Mouse (Mus musculus) midbrain, embryonic 14.5 days (tissue): ENCODE results near the gene Adck2. TPM values are rescaled to one million over a fixed set of nuclear protein-coding genes. Genes with fewer than 3 reads are reported as not detected.
A peak's percentile ranks its signal among the peaks of the same experiment; 100 is the strongest.

Experiments used
- ATAC-seq: fragments of 200-750 bp; cut with Nextera tagmentation; 2 replicates; pipeline ENCODE4 v1.8.0; 2017; ENCODE audit warnings: moderate number of reproducible peaks, moderate library complexity; ENCODE audit not compliant: low FRiP score, low TSS enrichment
- DNase-seq: peaks from one replicate; pipeline ENCODE4 v3.0.0-alpha.2; 2015
- H3K27ac ChIP-seq: fragments of 300-500 bp; sonication (generic); replicated peaks from 2 replicates; pipeline ENCODE4 v1.5.1; 2014; ENCODE audit warnings: mild to moderate bottlenecking, low read depth, low read length, moderate library complexity
- H3K27me3 ChIP-seq: fragments of 300-500 bp; sonication (generic); 2 replicates; pipeline ENCODE4 v1.6.1; 2014; ENCODE audit warnings: low read length, control low read depth, mixed read lengths; ENCODE audit not compliant: control insufficient read depth, insufficient read depth
- H3K36me3 ChIP-seq: fragments of 300-500 bp; sonication (generic); 2 replicates; pipeline ENCODE4 v1.6.1; 2014; ENCODE audit warnings: low read length, control low read depth; ENCODE audit not compliant: control insufficient read depth, insufficient read depth
- H3K4me1 ChIP-seq: fragments of 300-500 bp; sonication (generic); 2 replicates; pipeline ENCODE4 v1.6.1; 2014; ENCODE audit warnings: mild to moderate bottlenecking, antibody characterized with exemption, low read length, control low read depth; ENCODE audit not compliant: control insufficient read depth, insufficient read depth
- H3K4me2 ChIP-seq: fragments of 300-500 bp; sonication (generic); 2 replicates; pipeline ENCODE4 v1.6.1; 2014; ENCODE audit warnings: mild to moderate bottlenecking, low read length, moderate library complexity
- H3K4me3 ChIP-seq: fragments of 300-500 bp; sonication (generic); replicated peaks from 2 replicates; pipeline ENCODE4 v1.5.1; 2014; ENCODE audit warnings: low read depth, low read length
- H3K9ac ChIP-seq: fragments of 300-500 bp; sonication (generic); replicated peaks from 2 replicates; pipeline ENCODE4 v1.6.1; 2014; ENCODE audit warnings: mild to moderate bottlenecking, low read length, moderate library complexity
- H3K9me3 ChIP-seq: fragments of 300-500 bp; sonication (generic); 2 replicates; pipeline ENCODE4 v1.6.1; 2016; ENCODE audit warnings: low read length, control low read depth, mixed read lengths; ENCODE audit not compliant: control insufficient read depth
- WGBS: fragments of 180-500 bp; shearing (Covaris S2); extraction: QIAGEN DNeasy Blood & Tissue Kit; methylation state at CpG from one replicate; pipeline ENCODE4 v1.1.7; 2014; 5-methylcytosine and 5-hydroxymethylcytosine counted together
- polyA plus RNA-seq: library from polyadenylated mRNA; unstranded; fragments of >200 nt; fragmentation: Nextera tagmentation; extraction: Ambion mirVana; gene quantifications from 2 replicates; pipeline ENCODE4 v1.2.1, GENCODE M21; 2014

Gene Adck2
- polyA plus RNA-seq, 1 experiment from 2014 or later, result 48.7 TPM

GRCm38 (mm10) chr6:39600851-39601250 is 27.2 kb downstream of the Adck2 start:
- no peak for DNase-seq
- no peak for ATAC-seq
- H3K36me3 ChIP-seq, result peaks cover 54% of the 10 kb centered on the region
- no peak overlapping the region for H3K27ac ChIP-seq
- no peak overlapping the region for H3K9ac ChIP-seq
- no peaks in the 10 kb centered on the region for H3K9me3 ChIP-seq
- 95% methylated on average over 3 of the region's 3 CpGs for WGBS
- H3K4me2 ChIP-seq, result no peak overlapping the region
- no peak overlapping the region for H3K4me3 ChIP-seq
- no peaks in the 10 kb centered on the region for H3K4me1 ChIP-seq
- no peaks in the 10 kb centered on the region for H3K27me3 ChIP-seq

DNA sequence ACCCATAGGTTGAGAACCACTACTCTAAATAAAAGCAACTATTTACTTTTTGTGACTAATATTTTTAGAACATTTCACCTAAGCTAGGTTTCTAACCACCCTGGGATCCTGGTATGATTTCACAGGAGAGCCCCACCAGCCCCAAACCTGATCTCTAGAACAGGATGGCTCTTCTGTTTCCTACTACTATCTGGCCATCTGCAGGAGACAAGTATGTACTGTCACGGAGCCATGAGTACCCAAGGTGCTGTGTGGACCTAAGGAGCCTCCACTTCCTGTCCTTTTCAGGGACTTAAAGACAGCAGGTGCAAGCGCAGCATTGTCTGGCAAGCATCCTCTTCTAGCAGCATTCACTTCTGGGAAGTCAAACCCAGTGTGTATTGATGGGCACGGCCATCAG is 28.2 kb downstream of the Adck2 start:
- DNase-seq (no peak), ATAC-seq (no peak)
- no peaks in the 10 kb centered on the region for H3K9me3 ChIP-seq
- peaks cover 54% of the 10 kb centered on the region for H3K36me3 ChIP-seq
- H3K4me3 ChIP-seq, result no peak overlapping the region
- no peak overlapping the region for H3K4me2 ChIP-seq
- H3K27ac ChIP-seq, result no peak overlapping the region
- H3K27me3 ChIP-seq, result no peaks in the 10 kb centered on the region
- 85% methylated on average over 3 of the region's 3 CpGs for WGBS
- H3K4me1 ChIP-seq, result no peaks in the 10 kb centered on the region
- no peak overlapping the region for H3K9ac ChIP-seq

DNA sequence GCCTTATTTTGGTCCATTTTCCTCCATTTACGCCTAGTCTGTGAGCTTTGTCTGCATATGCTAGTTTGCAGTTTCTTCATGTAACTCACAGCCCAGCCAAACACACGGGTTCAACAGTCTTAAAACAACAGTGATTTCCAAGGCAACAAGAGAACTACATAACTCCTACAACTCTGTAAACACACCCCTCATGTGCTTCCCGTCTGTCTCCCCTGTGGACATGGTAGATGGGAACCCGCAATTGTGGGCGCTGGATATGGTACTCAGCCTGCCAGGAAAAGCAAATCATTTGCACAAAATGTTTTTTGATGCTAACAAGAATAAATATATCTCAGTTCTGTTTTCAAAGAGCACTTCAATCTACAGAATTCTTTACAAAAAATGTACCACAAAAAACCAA is 30.9 kb downstream of the Adck2 start:
- no peak overlapping the region for H3K9ac ChIP-seq
- no peak overlapping the region for H3K4me2 ChIP-seq
- H3K9me3 ChIP-seq, result no peaks in the 10 kb centered on the region
- no peaks in the 10 kb centered on the region for H3K27me3 ChIP-seq
- DNase-seq (no peak), ATAC-seq (no peak)
- H3K36me3 ChIP-seq, result peaks cover 38% of the 10 kb centered on the region
- no peak overlapping the region for H3K27ac ChIP-seq
- 90% methylated on average over 5 of the region's 5 CpGs for WGBS
- no peaks in the 10 kb centered on the region for H3K4me1 ChIP-seq
- H3K4me3 ChIP-seq, result no peak overlapping the region

- H3K27me3 ChIP-seq, result no peaks in the 10 kb centered on the region
- WGBS, result 96% methylated on average over 6 of the region's 6 CpGs
- H3K4me3 ChIP-seq, result no peak overlapping the region
- no peaks in the 10 kb centered on the region for H3K9me3 ChIP-seq
- peaks cover 32% of the 10 kb centered on the region for H3K36me3 ChIP-seq
- no peak overlapping the region for H3K4me2 ChIP-seq
- no peak overlapping the region for H3K9ac ChIP-seq
- H3K4me1 ChIP-seq, result no peaks in the 10 kb centered on the region
- no peak for ATAC-seq
- DNase-seq, result no peak
- no peak overlapping the region for H3K27ac ChIP-seq
Observed at GRCm38 (mm10) chr6:39606056-39606455, 32.4 kb downstream of the Adck2 start.

DNA sequence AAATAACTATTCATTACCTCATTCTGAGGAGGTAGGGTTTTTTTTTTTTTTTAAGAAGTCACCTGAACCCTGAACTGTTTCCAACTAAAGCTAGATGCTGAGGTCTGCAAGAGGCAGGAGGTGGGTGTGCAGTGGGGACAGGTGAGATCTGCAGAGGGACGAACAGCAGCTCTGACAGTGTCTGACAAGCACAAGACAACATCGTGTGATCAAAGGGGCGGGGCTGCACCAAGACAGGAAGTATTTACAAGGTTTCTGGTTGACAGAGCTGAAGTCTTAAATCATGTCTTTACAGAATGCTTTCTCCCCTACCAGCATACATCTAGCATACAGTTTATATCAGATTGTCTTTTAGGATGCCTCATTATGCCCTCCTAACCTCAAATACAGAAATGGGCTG is 33.2 kb downstream of the Adck2 start:
- H3K4me2 ChIP-seq, result no peak overlapping the region
- peaks cover 30% of the 10 kb centered on the region for H3K36me3 ChIP-seq
- no peak overlapping the region for H3K4me3 ChIP-seq
- no peaks in the 10 kb centered on the region for H3K9me3 ChIP-seq
- no peaks in the 10 kb centered on the region for H3K4me1 ChIP-seq
- H3K9ac ChIP-seq, result no peak overlapping the region
- DNase-seq, result no peak
- no peak overlapping the region for H3K27ac ChIP-seq
- H3K27me3 ChIP-seq, result no peaks in the 10 kb centered on the region
- no peak for ATAC-seq
- 73% methylated on average over 3 of the region's 3 CpGs for WGBS

GRCm38 (mm10) chr6:39607365-39607764 is 33.7 kb downstream of the Adck2 start:
- ATAC-seq (no peak), DNase-seq (no peak)

DNA sequence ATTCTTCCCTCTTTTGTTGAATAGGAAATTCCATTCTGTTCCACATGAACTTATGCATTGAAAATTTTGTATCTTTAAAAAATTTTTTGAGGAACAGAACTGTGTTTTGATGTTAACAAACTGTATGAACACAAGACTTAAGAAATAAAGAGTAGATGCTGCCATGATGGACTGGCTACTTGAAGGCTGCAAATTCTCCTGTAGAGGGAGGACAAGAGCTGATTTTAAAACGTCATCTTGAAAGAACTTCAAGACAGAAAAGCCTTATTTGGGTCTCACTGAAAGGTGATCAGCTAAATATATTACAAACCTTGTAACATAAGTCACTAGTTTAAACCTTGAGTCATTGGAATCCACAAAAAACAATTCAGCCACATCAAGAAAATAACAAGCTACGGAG is 36.5 kb downstream of the Adck2 start:
- no peak overlapping the region for H3K4me3 ChIP-seq
- H3K36me3 ChIP-seq, result peaks cover 36% of the 10 kb centered on the region
- no peak overlapping the region for H3K27ac ChIP-seq
- H3K9me3 ChIP-seq, result no peaks in the 10 kb centered on the region
- 75% methylated on average over 2 of the region's 2 CpGs for WGBS
- DNase-seq, result peak; percentile 44
- H3K4me1 ChIP-seq, result no peaks in the 10 kb centered on the region
- no peak overlapping the region for H3K4me2 ChIP-seq
- ATAC-seq, result no peak
- no peak overlapping the region for H3K9ac ChIP-seq
- no peaks in the 10 kb centered on the region for H3K27me3 ChIP-seq

More at GRCm38 (mm10) chr6:39607365-39607764, 33.7 kb downstream of the Adck2 start:
- Histone ChIP-seq H3K27me3 (no peaks in the 10 kb centered on the region), H3K9ac (no peak overlapping the region), H3K4me2 (no peak overlapping the region), H3K27ac (no peak overlapping the region), H3K4me3 (no peak overlapping the region), H3K9me3 (no peaks in the 10 kb centered on the region), H3K4me1 (no peaks in the 10 kb centered on the region), H3K36me3 (peaks cover 31% of the 10 kb centered on the region)
- WGBS, result 76% methylated on average over 5 of the region's 5 CpGs

DNA sequence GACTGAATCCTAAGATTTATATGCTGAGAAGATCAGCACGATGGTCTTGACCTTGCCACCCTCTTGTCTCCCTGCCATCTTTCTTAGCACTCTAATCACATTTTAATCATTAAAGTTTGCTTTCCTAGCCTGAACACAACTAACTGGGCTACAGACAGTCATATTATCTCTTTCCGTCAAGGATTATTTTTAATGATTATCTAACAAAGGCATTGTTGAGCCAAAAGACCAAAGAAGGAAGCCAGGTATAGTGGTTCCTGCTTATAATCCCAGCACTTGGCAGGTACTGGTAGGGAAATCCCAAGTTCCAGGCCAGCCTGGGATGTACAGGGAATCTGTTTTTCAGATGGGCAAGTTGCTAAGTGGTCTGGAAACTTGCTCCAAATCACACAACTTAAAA is 37.6 kb downstream of the Adck2 start:
- Histone ChIP-seq H3K27ac (no peak overlapping the region), H3K4me2 (no peak overlapping the region), H3K9me3 (no peaks in the 10 kb centered on the region), H3K4me3 (no peak overlapping the region), H3K36me3 (peaks cover 46% of the 10 kb centered on the region), H3K27me3 (no peaks in the 10 kb centered on the region), H3K9ac (no peak overlapping the region), H3K4me1 (no peaks in the 10 kb centered on the region)
- DNase-seq (no peak), ATAC-seq (no peak)
- WGBS, result 96% methylated on average over 2 of the region's 2 CpGs
